Mouse (Mus musculus): ENCODE measurements around the gene Spaca6. TPM values are rescaled to one million over a fixed set of nuclear protein-coding genes. Genes with fewer than 3 reads are reported as not detected.

Spaca6 gene
- polyA plus RNA-seq, 1 experiment from 2014 or later: 26.6 TPM

DNA sequence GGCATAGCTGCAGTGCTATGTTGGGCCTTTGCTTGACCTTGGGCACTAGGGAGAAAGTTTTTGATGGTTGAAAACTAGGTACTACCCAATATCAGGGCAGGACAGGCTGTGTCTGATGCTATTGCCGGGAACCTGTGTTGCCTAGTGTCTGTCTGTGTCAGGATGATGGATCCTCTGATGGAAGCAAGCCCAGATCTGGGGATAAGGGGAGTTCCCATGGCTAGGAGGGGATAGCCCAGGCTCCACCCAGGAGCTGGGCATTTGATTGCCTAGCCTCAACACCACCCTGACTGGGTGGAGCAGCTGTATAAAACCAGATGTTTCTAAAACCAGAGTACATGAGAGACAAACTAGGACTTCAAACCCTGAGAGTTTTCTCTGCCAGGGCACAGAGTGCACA lies 29.7 kb downstream of the Spaca6 start:
- H3K4me1 ChIP-seq (ENCODE audit: control insufficient read depth, insufficient read depth, low read length): no peaks in the 10 kb centered on the region
- no peaks in the 10 kb centered on the region for H3K9me3 ChIP-seq (replicated peaks; ENCODE audit: control insufficient read depth, low read length, poor library complexity, severe bottlenecking)
- H3K36me3 ChIP-seq (ENCODE audit: control insufficient read depth, insufficient read depth, low read length): no peaks in the 10 kb centered on the region
- H3K27ac ChIP-seq (ENCODE audit: low read length): no peak overlapping the region
- H3K9ac ChIP-seq (ENCODE audit: low read depth, low read length): no peak overlapping the region
- WGBS: 96% methylated on average over 1 of the region's 1 CpGs
- no peak overlapping the region for H3K4me3 ChIP-seq (ENCODE audit: low read depth, low read length)
- no peaks in the 10 kb centered on the region for H3K27me3 ChIP-seq (ENCODE audit: control insufficient read depth, insufficient read depth, low read depth, low read length)
- no peak overlapping the region for H3K4me2 ChIP-seq (ENCODE audit: low read length)
- no peak for ATAC-seq

DNA sequence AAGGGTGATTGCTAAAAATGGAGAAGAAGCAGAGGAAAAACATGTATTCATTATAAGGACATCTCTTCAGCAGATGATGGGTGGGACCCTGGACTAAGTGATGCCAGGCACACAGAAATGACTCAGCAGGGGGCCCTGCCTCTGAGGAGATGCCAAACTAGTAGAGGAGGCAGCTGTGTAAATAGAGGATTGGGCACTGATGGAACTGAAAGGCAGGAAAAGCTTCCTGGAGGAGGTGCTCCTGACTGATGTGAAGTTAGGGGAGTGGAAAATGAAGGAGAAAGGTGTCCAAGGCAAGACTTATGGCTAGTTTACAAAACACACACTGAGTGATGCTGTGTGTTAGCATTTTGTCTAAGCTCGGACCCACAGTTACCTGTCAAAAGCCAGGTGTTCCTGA lies 30.5 kb downstream of the Spaca6 start:
- WGBS: 92% methylated on average over 1 of the region's 1 CpGs
- H3K9ac ChIP-seq (ENCODE audit: low read depth, low read length): no peak overlapping the region
- H3K4me2 ChIP-seq (ENCODE audit: low read length): no peak overlapping the region
- no peaks in the 10 kb centered on the region for H3K36me3 ChIP-seq (ENCODE audit: control insufficient read depth, insufficient read depth, low read length)
- no peaks in the 10 kb centered on the region for H3K4me1 ChIP-seq (ENCODE audit: control insufficient read depth, insufficient read depth, low read length)
- no peak for ATAC-seq
- H3K4me3 ChIP-seq (ENCODE audit: low read depth, low read length): no peak overlapping the region
- no peaks in the 10 kb centered on the region for H3K9me3 ChIP-seq (replicated peaks; ENCODE audit: control insufficient read depth, low read length, poor library complexity, severe bottlenecking)
- no peaks in the 10 kb centered on the region for H3K27me3 ChIP-seq (ENCODE audit: control insufficient read depth, insufficient read depth, low read depth, low read length)
- no peak overlapping the region for H3K27ac ChIP-seq (ENCODE audit: low read length)

DNA sequence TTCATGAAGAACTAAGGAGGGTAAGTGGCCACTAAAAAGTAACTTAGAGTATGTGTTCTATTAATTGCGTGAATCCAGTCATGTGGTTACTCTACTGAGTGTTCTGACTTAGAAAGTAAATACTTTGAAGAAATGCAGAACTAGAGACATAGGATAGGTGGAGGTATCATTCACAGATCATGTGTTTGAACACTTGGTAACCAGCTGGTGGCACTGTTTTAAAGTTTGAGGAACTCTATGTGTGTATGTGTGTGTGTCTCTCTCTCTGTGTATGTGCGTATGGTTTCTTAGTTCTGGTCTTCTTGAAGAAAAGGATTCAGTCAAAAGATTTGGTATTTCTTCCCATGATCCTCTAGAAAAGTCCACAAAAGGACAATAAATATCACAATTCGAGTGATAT lies 33.2 kb downstream of the Spaca6 start:
- H3K4me1 ChIP-seq (ENCODE audit: control insufficient read depth, insufficient read depth, low read length): no peaks in the 10 kb centered on the region
- WGBS: 94% methylated on average over 3 of the region's 3 CpGs

DNA sequence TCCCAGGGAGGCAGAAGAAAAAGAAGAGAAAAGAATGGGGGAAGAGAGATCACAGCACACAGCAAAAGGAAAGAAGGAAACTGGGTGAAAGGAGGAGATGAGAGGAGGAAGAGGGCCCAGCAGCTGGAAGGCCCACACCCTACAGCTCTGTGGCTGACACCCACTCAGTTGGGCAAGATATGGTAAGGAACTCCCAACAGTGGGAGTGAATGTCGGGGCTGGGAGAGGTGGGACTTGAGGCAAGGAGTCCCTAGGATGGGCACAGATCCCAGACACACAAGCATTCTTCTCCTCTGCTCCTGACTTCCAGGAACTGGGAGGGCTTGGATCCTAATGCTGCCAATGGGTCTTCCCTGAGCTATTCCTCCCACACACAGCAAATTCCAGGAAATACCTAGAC lies 35.4 kb downstream of the Spaca6 start:
- 67% methylated on average over 1 of the region's 1 CpGs for WGBS
- Histone ChIP-seq H3K4me1 (ENCODE audit: control insufficient read depth, insufficient read depth, low read length) (no peaks in the 10 kb centered on the region), H3K4me3 (ENCODE audit: low read depth, low read length) (no peak overlapping the region), H3K9me3 (replicated peaks; ENCODE audit: control insufficient read depth, low read length, poor library complexity, severe bottlenecking) (no peaks in the 10 kb centered on the region), H3K27ac (ENCODE audit: low read length) (no peak overlapping the region), H3K27me3 (ENCODE audit: control insufficient read depth, insufficient read depth, low read depth, low read length) (no peaks in the 10 kb centered on the region), H3K4me2 (ENCODE audit: low read length) (no peak overlapping the region), H3K9ac (ENCODE audit: low read depth, low read length) (no peak overlapping the region), H3K36me3 (ENCODE audit: control insufficient read depth, insufficient read depth, low read length) (0 out of 2 replicates have a peak, but pooled peaks cover 2% of the 10 kb centered on the region)
- no peak for ATAC-seq

More for the DNA sequence above, 33.2 kb downstream of the Spaca6 start:
- no peak overlapping the region for H3K27ac ChIP-seq (ENCODE audit: low read length)
- ATAC-seq: no peak
- no peaks in the 10 kb centered on the region for H3K27me3 ChIP-seq (ENCODE audit: control insufficient read depth, insufficient read depth, low read depth, low read length)
- no peak overlapping the region for H3K9ac ChIP-seq (ENCODE audit: low read depth, low read length)
- 0 out of 2 replicates have a peak, but pooled peaks cover 2% of the 10 kb centered on the region for H3K36me3 ChIP-seq (ENCODE audit: control insufficient read depth, insufficient read depth, low read length)
- no peak overlapping the region for H3K4me2 ChIP-seq (ENCODE audit: low read length)
- no peaks in the 10 kb centered on the region for H3K9me3 ChIP-seq (replicated peaks; ENCODE audit: control insufficient read depth, low read length, poor library complexity, severe bottlenecking)
- H3K4me3 ChIP-seq (ENCODE audit: low read depth, low read length): no peak overlapping the region

DNA sequence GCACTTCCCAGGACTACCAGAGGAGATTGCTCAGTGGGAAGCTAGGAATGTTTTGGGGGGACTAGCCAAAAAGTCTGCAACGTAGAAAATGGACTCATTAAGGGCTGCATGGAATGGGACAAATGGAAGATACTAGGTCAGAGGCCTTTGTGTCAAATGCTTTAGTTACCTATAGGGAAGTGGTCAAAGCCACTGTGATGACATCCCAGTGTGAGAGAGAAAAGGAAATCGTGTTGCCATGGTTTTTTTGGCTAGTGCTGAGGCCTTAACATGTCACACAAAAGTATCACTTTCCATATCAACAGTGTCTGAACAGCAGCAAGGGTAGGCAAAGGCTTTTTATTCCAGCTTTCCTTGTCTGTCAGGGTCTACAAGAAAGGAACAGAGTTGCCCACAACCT lies 38.2 kb downstream of the Spaca6 start:
- no peak overlapping the region for H3K4me3 ChIP-seq (ENCODE audit: low read depth, low read length)
- 0 out of 2 replicates have a peak, but pooled peaks cover 2% of the 10 kb centered on the region for H3K36me3 ChIP-seq (ENCODE audit: control insufficient read depth, insufficient read depth, low read length)
- no peak overlapping the region for H3K27ac ChIP-seq (ENCODE audit: low read length)
- no peaks in the 10 kb centered on the region for H3K4me1 ChIP-seq (ENCODE audit: control insufficient read depth, insufficient read depth, low read length)
- no peaks in the 10 kb centered on the region for H3K9me3 ChIP-seq (replicated peaks; ENCODE audit: control insufficient read depth, low read length, poor library complexity, severe bottlenecking)
- no peak overlapping the region for H3K9ac ChIP-seq (ENCODE audit: low read depth, low read length)
- WGBS: 64% methylated on average over 2 of the region's 2 CpGs
- ATAC-seq: no peak
- H3K27me3 ChIP-seq (ENCODE audit: control insufficient read depth, insufficient read depth, low read depth, low read length): no peaks in the 10 kb centered on the region
- no peak overlapping the region for H3K4me2 ChIP-seq (ENCODE audit: low read length)

DNA sequence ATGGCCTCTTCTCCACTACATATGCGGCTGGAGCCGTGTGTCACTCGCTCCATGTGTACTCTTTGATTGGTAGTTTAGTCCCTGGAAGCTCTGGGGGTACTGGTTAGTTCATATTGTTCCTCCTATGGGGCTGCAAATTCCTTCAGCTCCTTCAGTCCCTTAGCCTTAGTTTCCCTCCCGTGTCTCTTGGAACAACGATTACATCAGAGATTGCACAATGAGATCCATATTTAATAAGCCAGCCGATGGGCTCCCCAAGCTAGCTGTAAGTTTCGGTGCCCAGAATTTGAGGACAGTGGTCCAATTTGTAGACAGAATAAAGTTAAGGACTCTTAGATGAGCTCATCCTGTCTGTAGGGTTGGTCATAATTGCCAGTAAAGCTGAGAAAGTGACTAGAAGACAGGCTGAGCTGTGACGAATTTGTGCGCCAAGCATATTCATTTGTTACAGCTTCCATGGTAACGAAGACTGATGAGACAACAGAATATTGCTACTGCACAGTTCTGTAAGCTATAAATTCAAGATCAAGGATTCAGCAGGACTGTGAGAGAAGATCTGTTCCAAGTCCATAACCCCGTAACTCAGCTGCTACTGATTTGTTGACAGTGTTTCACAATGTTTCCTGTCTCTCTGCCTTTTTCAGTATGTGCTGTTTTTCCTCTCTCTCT lies 40.0 kb downstream of the Spaca6 start:
- no peaks in the 10 kb centered on the region for H3K4me1 ChIP-seq (ENCODE audit: control insufficient read depth, insufficient read depth, low read length)
- H3K27ac ChIP-seq (ENCODE audit: low read length): no peak overlapping the region
- H3K36me3 ChIP-seq (ENCODE audit: control insufficient read depth, insufficient read depth, low read length): 0 out of 2 replicates have a peak, but pooled peaks cover 2% of the 10 kb centered on the region
- no peak for ATAC-seq
- no peak overlapping the region for H3K4me2 ChIP-seq (ENCODE audit: low read length)
- H3K27me3 ChIP-seq (ENCODE audit: control insufficient read depth, insufficient read depth, low read depth, low read length): no peaks in the 10 kb centered on the region
- no peak overlapping the region for H3K9ac ChIP-seq (ENCODE audit: low read depth, low read length)
- 87% methylated on average over 11 of the region's 11 CpGs for WGBS
- no peaks in the 10 kb centered on the region for H3K9me3 ChIP-seq (replicated peaks; ENCODE audit: control insufficient read depth, low read length, poor library complexity, severe bottlenecking)
- no peak overlapping the region for H3K4me3 ChIP-seq (ENCODE audit: low read depth, low read length)

DNA sequence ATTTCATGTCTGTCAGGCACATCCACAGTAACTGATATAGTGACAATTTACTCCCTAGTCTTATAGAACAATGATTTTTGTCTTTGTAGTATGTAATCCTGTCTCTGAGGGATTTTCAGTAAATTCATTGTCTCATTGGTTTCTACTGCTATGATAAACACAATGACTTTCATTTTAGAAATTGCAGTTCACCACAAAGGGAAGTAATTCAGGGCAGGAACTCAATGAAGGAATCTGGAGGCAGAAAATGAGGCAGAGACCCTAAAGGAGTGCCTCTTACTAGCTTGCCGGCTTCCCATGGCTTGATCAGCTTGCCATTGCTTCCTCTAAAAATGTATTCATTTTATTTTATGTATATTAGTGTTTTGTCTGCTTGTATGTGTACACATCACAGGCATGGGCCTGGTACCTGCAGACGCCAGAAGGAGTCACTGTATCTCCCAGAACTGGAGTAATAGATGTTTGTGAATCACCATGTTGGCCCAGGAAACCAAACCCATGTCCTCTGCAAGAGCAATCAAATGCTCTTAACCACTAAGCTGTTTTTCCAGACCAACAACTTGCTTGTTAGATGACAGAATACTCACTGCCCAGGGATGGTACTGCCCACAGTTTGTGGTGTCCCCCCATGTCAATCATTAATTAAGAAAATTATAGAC lies 44.1 kb downstream of the Spaca6 start:
- Histone ChIP-seq H3K4me2 (ENCODE audit: low read length) (no peak overlapping the region), H3K4me1 (ENCODE audit: control insufficient read depth, insufficient read depth, low read length) (no peaks in the 10 kb centered on the region), H3K9ac (ENCODE audit: low read depth, low read length) (no peak overlapping the region), H3K27ac (ENCODE audit: low read length) (no peak overlapping the region), H3K9me3 (replicated peaks; ENCODE audit: control insufficient read depth, low read length, poor library complexity, severe bottlenecking) (no peaks in the 10 kb centered on the region; the same call in 1 of the 2 replicates), H3K27me3 (ENCODE audit: control insufficient read depth, insufficient read depth, low read depth, low read length) (no peaks in the 10 kb centered on the region), H3K36me3 (ENCODE audit: control insufficient read depth, insufficient read depth, low read length) (no peaks in the 10 kb centered on the region), H3K4me3 (ENCODE audit: low read depth, low read length) (no peak overlapping the region)
- WGBS: 81% methylated on average over 2 of the region's 2 CpGs
- no peak for ATAC-seq

DNA sequence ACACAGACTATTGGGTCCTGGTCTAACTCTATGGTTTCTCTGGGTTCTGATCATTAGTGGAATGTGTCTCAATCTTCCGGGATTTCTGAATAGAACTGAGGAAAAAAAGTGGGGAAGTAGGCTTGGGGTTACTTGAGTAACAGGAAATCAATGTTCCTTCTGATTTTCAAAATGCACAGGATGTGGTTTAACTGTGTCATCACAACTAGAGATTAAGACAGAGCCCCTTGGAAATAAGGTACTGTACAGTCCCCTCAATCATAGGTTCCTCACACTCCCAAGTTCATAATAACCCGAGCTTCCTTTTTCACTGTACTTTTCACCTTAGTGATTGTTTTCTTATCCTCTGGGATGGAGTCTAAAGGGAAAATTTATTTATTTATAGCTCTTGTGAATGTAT lies 44.7 kb downstream of the Spaca6 start:
- WGBS: 96% methylated on average over 2 of the region's 2 CpGs
- no peak for ATAC-seq

DNA sequence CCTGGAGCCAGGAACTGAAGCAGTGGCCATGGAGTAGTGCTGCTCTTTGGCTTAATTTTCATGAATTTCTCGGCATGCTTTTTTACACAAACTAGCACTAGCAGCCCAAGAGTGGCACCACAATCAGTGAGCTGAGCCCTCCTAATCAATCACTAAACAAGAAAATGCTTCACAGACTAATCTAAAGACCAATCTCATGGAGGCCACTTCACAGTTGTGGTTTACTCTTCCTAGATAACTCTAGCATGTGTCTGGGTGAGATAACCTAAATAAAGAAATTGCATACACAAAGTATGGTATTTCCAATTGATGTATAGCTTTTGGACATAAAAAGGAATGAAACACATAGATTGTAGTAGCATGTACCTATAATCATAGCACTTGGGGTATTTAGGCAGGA lies 52.4 kb downstream of the Spaca6 start:
- Histone ChIP-seq H3K4me2 (ENCODE audit: low read length) (no peak overlapping the region), H3K9ac (ENCODE audit: low read depth, low read length) (no peak overlapping the region), H3K4me1 (ENCODE audit: control insufficient read depth, insufficient read depth, low read length) (no peaks in the 10 kb centered on the region), H3K27ac (ENCODE audit: low read length) (no peak overlapping the region), H3K36me3 (ENCODE audit: control insufficient read depth, insufficient read depth, low read length) (no peaks in the 10 kb centered on the region), H3K4me3 (ENCODE audit: low read depth, low read length) (no peak overlapping the region), H3K9me3 (replicated peaks; ENCODE audit: control insufficient read depth, low read length, poor library complexity, severe bottlenecking) (no peaks in the 10 kb centered on the region), H3K27me3 (ENCODE audit: control insufficient read depth, insufficient read depth, low read depth, low read length) (no peaks in the 10 kb centered on the region)
- no peak for ATAC-seq
- WGBS: 76% methylated on average over 1 of the region's 1 CpGs

More for the DNA sequence above, 44.7 kb downstream of the Spaca6 start:
- Histone ChIP-seq H3K4me1 (ENCODE audit: control insufficient read depth, insufficient read depth, low read length) (no peaks in the 10 kb centered on the region), H3K27me3 (ENCODE audit: control insufficient read depth, insufficient read depth, low read depth, low read length) (no peaks in the 10 kb centered on the region), H3K9ac (ENCODE audit: low read depth, low read length) (no peak overlapping the region), H3K27ac (ENCODE audit: low read length) (no peak overlapping the region), H3K36me3 (ENCODE audit: control insufficient read depth, insufficient read depth, low read length) (no peaks in the 10 kb centered on the region), H3K4me3 (ENCODE audit: low read depth, low read length) (no peak overlapping the region), H3K4me2 (ENCODE audit: low read length) (no peak overlapping the region), H3K9me3 (replicated peaks; ENCODE audit: control insufficient read depth, low read length, poor library complexity, severe bottlenecking) (no peaks in the 10 kb centered on the region; the same call in 1 of the 2 replicates)
